ENCODE assay signal across 1 mouse cellular context in genomic region chr1:131909236-131909635, GRCm38 (mm10). TPM values are rescaled to one million over a fixed set of nuclear protein-coding genes. Genes with fewer than 3 reads are reported as not detected.
"Had no signal": no experiment of that assay in that cellular context is flagged by ENCODE, and none has a peak within 500 bp of the region (broad histone marks: within the 10 kb centered on the region; RNA-seq: fewer than 3 reads in every experiment).

No protein-coding gene starts in this region.

RNA-seq across cellular contexts. Expression of gene Slc45a3, which starts 53.5 kb away (rescaled TPM):
- total RNA-seq: monocyte, adult 5-6 weeks had no signal
